Mouse (Mus musculus) CD4-positive, CD25-positive, alpha-beta regulatory T cell, adult 2 months (primary cell): Measurements from ENCODE around the gene Stx16.

ENCODE experiments used
- DNase-seq: peaks from one replicate; pipeline ENCODE4 v3.0.0-alpha.2; 2012; ENCODE audit warnings: low read depth, low spot score

Stx16 gene

DNA sequence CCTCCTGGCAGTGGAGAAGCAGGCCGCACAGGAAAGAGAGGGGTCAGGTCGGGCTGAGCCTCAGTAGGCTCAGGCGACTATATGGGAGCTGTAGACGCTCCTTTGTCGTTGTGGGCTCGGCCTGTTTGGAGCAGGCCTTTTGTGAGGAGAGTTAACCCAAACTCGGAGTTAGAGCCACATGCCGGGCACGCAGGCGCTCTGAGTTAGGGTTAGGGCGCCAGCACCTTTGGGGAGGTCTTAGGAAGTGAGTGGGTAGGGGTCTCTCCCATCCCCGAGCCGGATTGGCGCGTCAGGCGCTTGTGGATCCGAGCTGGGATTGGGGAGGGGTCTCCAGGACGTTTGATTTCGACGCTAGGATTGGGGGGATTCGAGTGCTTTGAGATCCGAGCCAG, 321 bp downstream of the Stx16 start:
- no peak for DNase-seq

- DNase-seq: peak; percentile 75
Measured at GRCm38 (mm10) chr2:174077004-174077695, 1.0 kb downstream of the Stx16 start.

- DNase-seq: peak; percentile 13
Measured at GRCm38 (mm10) chr2:174077776-174078338, 1.7 kb downstream of the Stx16 start.

- no peak for DNase-seq
Measured at GRCm38 (mm10) chr2:174081833-174082232, 5.7 kb downstream of the Stx16 start.

GRCm38 (mm10) chr2:174082380-174082918, 6.3 kb downstream of the Stx16 start:
- no peak for DNase-seq

- DNase-seq: no peak
Measured at GRCm38 (mm10) chr2:174095086-174095485, 19.0 kb downstream of the Stx16 start.

- no peak for DNase-seq
Measured at GRCm38 (mm10) chr2:174102399-174102798, 26.3 kb downstream of the Stx16 start.

DNA sequence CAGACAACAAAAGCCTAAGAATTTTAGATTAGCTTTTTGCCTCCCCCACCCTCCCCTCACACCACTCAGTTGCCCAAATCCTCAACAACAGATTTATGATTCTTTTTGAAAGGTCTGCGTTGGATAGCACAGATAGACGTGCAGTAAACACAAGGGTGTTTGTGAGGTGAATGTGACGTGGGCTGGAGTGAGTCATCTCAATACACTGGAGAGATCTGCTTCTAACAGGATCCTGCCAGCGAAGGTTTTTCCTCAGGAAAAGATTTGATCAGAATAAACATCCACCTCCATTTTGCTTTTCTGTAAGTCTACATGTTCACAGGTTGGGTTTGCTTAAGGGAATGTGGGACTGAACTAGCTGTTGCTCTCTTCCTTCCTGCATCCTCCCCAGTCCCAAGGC, 27.4 kb downstream of the Stx16 start:
- DNase-seq: no peak

DNA sequence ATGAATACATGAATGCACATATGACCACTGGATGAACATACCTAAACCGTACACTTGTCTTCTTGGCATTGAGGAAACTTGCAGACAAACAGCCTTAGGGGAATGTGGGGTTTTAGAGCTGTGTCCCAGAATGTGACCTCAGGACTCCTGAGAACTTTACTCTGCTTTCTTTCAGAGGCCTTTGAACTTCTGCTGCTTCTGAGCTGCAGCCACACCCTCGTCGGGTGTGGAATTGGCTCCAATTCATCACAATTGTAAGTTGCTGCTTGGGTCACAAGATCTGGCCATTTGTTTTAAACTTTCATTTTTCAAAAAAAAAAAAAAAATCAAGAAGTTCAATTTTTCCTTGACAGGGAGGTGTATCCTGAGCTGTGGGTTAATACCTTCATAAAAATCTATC, 31.3 kb downstream of the Stx16 start:
- no peak for DNase-seq

DNA sequence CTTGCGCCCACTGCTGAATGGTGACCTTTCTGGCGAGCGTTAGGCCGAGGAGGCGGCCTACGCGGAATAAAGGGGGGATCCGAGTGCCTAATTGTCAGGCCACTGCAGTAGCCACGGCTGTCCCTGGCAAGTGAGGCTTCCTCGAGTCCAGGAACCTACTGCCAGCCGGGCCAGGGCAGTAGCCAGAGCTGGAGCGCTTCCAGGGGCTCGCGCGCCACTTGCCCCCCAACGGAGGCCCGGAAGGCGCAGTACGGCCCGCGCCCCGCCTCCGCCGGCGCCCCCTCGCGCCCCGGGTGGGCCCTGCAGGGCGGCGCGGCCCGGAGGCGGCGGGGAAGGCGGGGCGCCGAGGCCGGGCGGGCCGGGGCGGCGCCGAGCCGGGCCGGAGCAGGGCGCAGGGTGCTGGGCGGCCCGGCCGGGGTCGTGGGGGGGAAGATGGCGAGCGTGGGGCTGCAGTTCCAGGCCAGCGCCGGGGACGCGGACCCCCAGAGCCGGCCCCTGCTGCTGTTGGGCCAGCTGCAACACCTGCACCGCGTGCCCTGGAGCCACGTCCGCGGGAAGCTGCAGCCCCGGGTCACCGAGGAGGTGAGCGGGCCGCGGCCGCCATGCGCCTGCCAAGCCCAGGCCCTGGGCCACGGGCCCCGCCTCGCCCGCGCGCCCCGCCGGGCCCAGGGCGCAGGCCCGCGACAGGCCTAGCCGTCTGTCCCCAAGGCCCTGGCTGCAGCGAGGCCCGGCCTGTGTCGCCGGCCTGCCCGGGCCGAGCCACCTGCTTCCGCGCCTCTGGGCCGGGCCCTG, 34.1 kb downstream of the Stx16 start, which contains the start of gene Npepl1:
Gene Npepl1, plus strand, starts transcription at position 359 of the 792 bp plus-strand sequence.
- peak; percentile 81 for DNase-seq

DNA sequence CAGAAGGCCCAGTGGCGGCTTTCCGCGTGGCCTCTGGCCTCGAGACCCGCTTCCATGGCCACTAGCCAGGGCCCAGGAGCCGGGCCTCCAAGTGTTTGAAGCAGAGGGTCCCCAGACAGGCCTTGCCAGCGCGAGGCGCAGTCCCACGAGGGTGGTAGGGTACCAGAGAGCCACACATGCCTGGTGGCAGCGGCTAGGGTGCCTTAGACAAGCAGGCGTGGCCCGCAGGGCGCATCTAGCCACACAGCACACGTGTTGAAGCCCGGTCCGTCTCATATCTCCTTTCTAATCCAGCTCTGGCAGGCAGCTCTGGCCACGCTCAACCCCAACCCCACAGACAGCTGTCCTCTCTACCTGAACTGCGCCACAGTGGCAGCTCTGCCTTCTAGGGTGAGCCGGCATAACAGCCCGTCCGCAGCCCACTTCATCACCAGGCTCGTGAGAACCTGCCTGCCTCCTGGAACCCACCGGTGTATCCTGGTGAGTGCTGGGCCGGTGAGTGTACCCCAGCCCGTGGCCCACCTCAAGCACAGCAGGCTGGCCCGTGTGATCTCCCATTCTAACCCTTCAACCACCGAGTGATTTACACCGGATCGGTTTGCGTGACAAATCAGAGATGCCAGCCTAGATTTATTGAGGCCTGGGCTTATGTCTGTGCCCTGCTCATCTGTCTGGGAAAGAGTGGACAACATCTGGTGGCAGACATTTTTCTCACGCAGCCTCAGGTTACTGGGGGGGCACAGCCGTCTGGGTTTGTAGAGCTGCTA, 34.9 kb downstream of the Stx16 start:
- DNase-seq: peak; percentile 61

- DNase-seq: no peak
Measured at GRCm38 (mm10) chr2:174112931-174113330, 36.8 kb downstream of the Stx16 start.

GRCm38 (mm10) chr2:174114148-174114864, 38.2 kb downstream of the Stx16 start:
- no peak for DNase-seq

- DNase-seq: no peak
Measured at GRCm38 (mm10) chr2:174116929-174117328, 40.8 kb downstream of the Stx16 start.

DNA sequence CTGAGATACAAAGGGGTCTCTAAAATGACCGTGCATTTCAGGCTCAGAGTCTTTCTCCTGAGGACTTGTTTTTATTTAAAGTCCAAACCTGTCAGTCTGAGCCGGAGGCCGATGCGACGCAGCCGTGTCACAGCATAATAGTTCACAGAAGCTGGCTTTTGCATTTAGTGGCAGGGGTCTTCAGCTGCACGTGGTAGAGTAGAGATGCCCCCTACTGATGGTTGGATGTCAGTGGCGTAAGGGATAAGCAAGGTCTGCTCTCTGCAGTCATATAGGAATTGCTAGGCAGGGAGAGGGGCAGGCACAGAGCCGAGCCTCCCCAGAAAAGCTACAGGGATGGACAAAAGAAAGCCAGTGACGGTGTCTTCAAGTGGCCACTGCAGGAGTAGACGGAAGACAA, 42.0 kb downstream of the Stx16 start:
- no peak for DNase-seq

- DNase-seq: no peak
Measured at GRCm38 (mm10) chr2:174119259-174119658, 43.2 kb downstream of the Stx16 start.

DNA sequence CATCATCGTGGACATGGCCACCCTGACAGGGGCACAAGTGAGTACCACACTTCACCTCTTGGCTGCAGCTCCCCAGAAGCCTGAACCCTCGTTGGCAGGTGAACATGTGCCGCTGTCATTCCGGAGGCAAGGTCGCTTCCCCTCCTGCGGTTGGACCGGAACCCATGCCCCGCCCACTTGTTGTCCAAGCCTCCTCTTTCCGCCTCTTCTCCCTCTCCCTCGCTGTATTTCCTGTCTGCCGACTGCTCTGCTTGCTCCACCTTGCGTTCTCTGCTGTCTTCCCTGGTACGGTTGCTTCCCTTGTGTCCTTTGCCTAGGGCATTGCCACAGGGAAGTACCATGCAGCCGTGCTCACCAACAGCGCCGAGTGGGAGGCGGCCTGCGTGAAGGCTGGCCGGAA, 44.5 kb downstream of the Stx16 start:
- DNase-seq: no peak

- no peak for DNase-seq
Measured at GRCm38 (mm10) chr2:174121411-174121947, 45.4 kb downstream of the Stx16 start.

GRCm38 (mm10) chr2:174122331-174122730, 46.2 kb downstream of the Stx16 start:
- no peak for DNase-seq

GRCm38 (mm10) chr2:174123731-174124130, 47.6 kb downstream of the Stx16 start:
- DNase-seq: no peak
